Mouse (Mus musculus): ENCODE measurements at regions not wholly inside any gene's neighbourhood (a gene's known extent, or its start where the extent isn't known, plus 50 kb on each side); places are given as distances from the start of the nearest gene placed in this dataset.

- H3K27me3 ChIP-seq (replicated peaks), result no peaks in the 10 kb centered on the region
Observed at GRCm38 (mm10) chr12:31158885-31159284, 81.7 kb upstream of the Gm6993 start.

GRCm38 (mm10) chr12:31159378-31159777, 81.2 kb upstream of the Gm6993 start:
- in situ Hi-C loops (cut with MboI; ENCODE audit: low pct_ligation_motif_present, low pct_unique_long_range_greater_than_20kb, low sequenced_read_pairs), result no loop called here
- H3K79me2 ChIP-seq (replicated peaks; ENCODE audit: control insufficient read depth, extremely low read depth, insufficient read depth, poor library complexity, severe bottlenecking), result no peaks in the 10 kb centered on the region
- TF ChIP-seq UBTF (IDR thresholded peaks at IDR 0.05; ENCODE audit: low read depth, low read length) (no peak), ZMIZ1 (IDR thresholded peaks at IDR 0.05; ENCODE audit: low read depth, low read length) (no peak), MYC (IDR thresholded peaks at IDR 0.05; ENCODE audit: low read depth, low read length) (no peak), ETS1 (conservative IDR thresholded peaks at IDR 0.05; ENCODE audit: low read depth, low read length) (no peak), JUN (IDR thresholded peaks at IDR 0.05; ENCODE audit: insufficient read depth, low read depth, low read length) (no peak), PAX5 (IDR thresholded peaks at IDR 0.05; ENCODE audit: low read length) (no peak), NELFE (IDR thresholded peaks at IDR 0.05; ENCODE audit: low read depth, low read length) (no peak), SIN3A (IDR thresholded peaks at IDR 0.05; ENCODE audit: low read length) (no peak), KAT2A (IDR thresholded peaks at IDR 0.05; ENCODE audit: insufficient replicate concordance, low read length) (no peak), ELF1 (IDR thresholded peaks at IDR 0.05; ENCODE audit: low read depth, low read length) (no peak), ZNF384 (IDR thresholded peaks at IDR 0.05; ENCODE audit: low read depth, low read length) (no peak), MEF2A (IDR thresholded peaks at IDR 0.05; ENCODE audit: borderline replicate concordance, low read depth, low read length) (no peak), POLR2AphosphoS2 (IDR thresholded peaks at IDR 0.05; ENCODE audit: low read depth, low read length) (no peak)

More at GRCm38 (mm10) chr12:31158885-31159284, 81.7 kb upstream of the Gm6993 start:
- Histone ChIP-seq H3K4me2 (ENCODE audit: insufficient read depth, low read depth, poor library complexity, severe bottlenecking) (no peak overlapping the region), H3K9me3 (replicated peaks; ENCODE audit: low read length) (no peaks in the 10 kb centered on the region), H3K27ac (ENCODE audit: insufficient read depth, low read depth) (no peak overlapping the region), H3K4me1 (ENCODE audit: control insufficient read depth in 1 of 2, insufficient read depth in 2 of 2) (peaks cover 2 to 20% of the 10 kb centered on the region in 2 experiments; a peak in 3 of 4 replicates), H3K36me3 (replicated peaks in 1 of 2; ENCODE audit: control insufficient read depth in 1 of 2, insufficient read depth in 1 of 2, low read length in 1 of 2) (no peaks in the 10 kb centered on the region), H3K79me2 (replicated peaks; ENCODE audit: control insufficient read depth, extremely low read depth, insufficient read depth, poor library complexity, severe bottlenecking) (no peaks in the 10 kb centered on the region), H3K9ac (ENCODE audit: insufficient read depth, low read depth) (no peak overlapping the region), H3K4me3 (replicated peaks in 1 of 3; ENCODE audit: low read depth in 2 of 3, low read length in 2 of 3, poor library complexity in 1 of 3) (no peak overlapping the region)
- TF ChIP-seq MAZ (IDR thresholded peaks at IDR 0.05; ENCODE audit: low read depth, low read length), result no peak
- TF ChIP-seq E2F4 (IDR thresholded peaks at IDR 0.05; ENCODE audit: insufficient replicate concordance, low read depth, low read length), result no peak
- TF ChIP-seq RCOR1 (conservative IDR thresholded peaks at IDR 0.05; ENCODE audit: low read depth, low read length), result no peak
- TF ChIP-seq TCF12 (IDR thresholded peaks at IDR 0.05; ENCODE audit: low read depth, low read length), result no peak
- no peak for TF ChIP-seq MAX (IDR thresholded peaks at IDR 0.05; ENCODE audit: low read length)
- no peak for TF ChIP-seq CTCF (conservative IDR thresholded peaks at IDR 0.05 in 1 of 2, IDR thresholded peaks at IDR 0.05 in 1 of 2; ENCODE audit: low read depth in 2 of 2, low read length in 2 of 2)
- no peak for TF ChIP-seq TBP (conservative IDR thresholded peaks at IDR 0.05; ENCODE audit: low read depth, low read length)
- TF ChIP-seq JUND (conservative IDR thresholded peaks at IDR 0.05; ENCODE audit: low read depth, low read length), result no peak
- no peak for TF ChIP-seq IRF4 (IDR thresholded peaks at IDR 0.05; ENCODE audit: low read depth, low read length)
- no peak for TF ChIP-seq POLR2AphosphoS2 (IDR thresholded peaks at IDR 0.05; ENCODE audit: low read depth, low read length)
- no peak for TF ChIP-seq MEF2A (IDR thresholded peaks at IDR 0.05; ENCODE audit: borderline replicate concordance, low read depth, low read length)
- no peak for TF ChIP-seq ZKSCAN1 (IDR thresholded peaks at IDR 0.05; ENCODE audit: borderline replicate concordance, low read depth, low read length)
- TF ChIP-seq RAD21 (IDR thresholded peaks at IDR 0.05; ENCODE audit: low read depth, low read length), result no peak
- TF ChIP-seq ZC3H11A (IDR thresholded peaks at IDR 0.05; ENCODE audit: low read depth, low read length), result no peak
- no peak for TF ChIP-seq NELFE (IDR thresholded peaks at IDR 0.05; ENCODE audit: low read depth, low read length)
- no peak for TF ChIP-seq MAFK (IDR thresholded peaks at IDR 0.05; ENCODE audit: insufficient replicate concordance, low read length)
- TF ChIP-seq USF2 (conservative IDR thresholded peaks at IDR 0.05; ENCODE audit: low read depth, low read length), result no peak
- TF ChIP-seq GABPA (IDR thresholded peaks at IDR 0.05; ENCODE audit: insufficient replicate concordance, low read depth, low read length), result no peak
- in situ Hi-C loops (cut with MboI; ENCODE audit: low pct_ligation_motif_present, low pct_unique_long_range_greater_than_20kb, low sequenced_read_pairs) (no loop called here), dilution Hi-C loops (cut with MboI; ENCODE audit: extremely low pct_ligation_motif_present, extremely low pct_unique_long_range_greater_than_20kb, low sequenced_read_pairs) (no loop called here)
- DNase-seq (ENCODE audit: extremely low read depth), result no peak

More at GRCm38 (mm10) chr12:31159378-31159777, 81.2 kb upstream of the Gm6993 start:
- Histone ChIP-seq H3K4me1 (ENCODE audit: control insufficient read depth in 1 of 2, insufficient read depth in 2 of 2) (peaks cover 2 to 20% of the 10 kb centered on the region in 2 experiments; a peak in 3 of 4 replicates), H3K27ac (ENCODE audit: insufficient read depth, low read depth) (no peak overlapping the region), H3K9me3 (replicated peaks; ENCODE audit: low read length) (no peaks in the 10 kb centered on the region), H3K4me3 (replicated peaks in 1 of 3; ENCODE audit: low read depth in 2 of 3, low read length in 2 of 3, poor library complexity in 1 of 3) (no peak overlapping the region), H3K4me2 (ENCODE audit: insufficient read depth, low read depth, poor library complexity, severe bottlenecking) (no peak overlapping the region), H3K36me3 (replicated peaks in 1 of 2; ENCODE audit: control insufficient read depth in 1 of 2, insufficient read depth in 1 of 2, low read length in 1 of 2) (no peaks in the 10 kb centered on the region), H3K27me3 (replicated peaks) (no peaks in the 10 kb centered on the region), H3K9ac (ENCODE audit: insufficient read depth, low read depth) (no peak overlapping the region)
- dilution Hi-C loops (cut with MboI; ENCODE audit: extremely low pct_ligation_motif_present, extremely low pct_unique_long_range_greater_than_20kb, low sequenced_read_pairs), result no loop called here
- DNase-seq (ENCODE audit: extremely low read depth), result no peak
